Mouse (Mus musculus): ENCODE data around the gene Zfp706. TPM values are rescaled to one million over a fixed set of nuclear protein-coding genes. Genes with fewer than 3 reads are reported as not detected.
"Not testable (repeated sequence)": the region's sequence is repeated elsewhere in the genome, so short reads cannot be mapped to it uniquely, and the experiment has no call there.

Zfp706 gene
- polyA plus RNA-seq, 1 experiment from 2014 or later, result 460 TPM

- Histone ChIP-seq H3K4me3 (peak overlapping the region; percentile 86), H3K4me1 (replicated peaks) (peaks cover 35% of the 10 kb centered on the region), H3K27ac (peak overlapping the region; percentile 99), H3K9me3 (no peaks in the 10 kb centered on the region), H3K27me3 (ENCODE audit: insufficient read depth, poor library complexity, severe bottlenecking) (no peaks in the 10 kb centered on the region), H3K36me3 (peaks cover 42% of the 10 kb centered on the region)
- WGBS, result 44% methylated on average over 7 of the region's 7 CpGs
- no peak for DNase-seq (ENCODE audit: low spot score)
These were observed 1.6 kb downstream of the Zfp706 start for GRCm38 (mm10) chr15:37005793-37006474.

- no peak overlapping the region for H3K27ac ChIP-seq
- no peak for DNase-seq (ENCODE audit: low spot score)
- H3K4me3 ChIP-seq, result peak overlapping the region; percentile 86; the same call in 1 of the 2 replicates
- no peaks in the 10 kb centered on the region for H3K27me3 ChIP-seq (ENCODE audit: insufficient read depth, poor library complexity, severe bottlenecking)
- WGBS, result 81% methylated on average over 5 of the region's 5 CpGs
- peaks cover 35% of the 10 kb centered on the region for H3K4me1 ChIP-seq (replicated peaks)
- H3K36me3 ChIP-seq, result peaks cover 53% of the 10 kb centered on the region
- no peaks in the 10 kb centered on the region for H3K9me3 ChIP-seq
These were observed 2.7 kb downstream of the Zfp706 start for GRCm38 (mm10) chr15:37004858-37005257.

GRCm38 (mm10) chr15:37002276-37002675 is 5.3 kb downstream of the Zfp706 start:
- peaks cover 10% of the 10 kb centered on the region for H3K9me3 ChIP-seq
- peaks cover 78% of the 10 kb centered on the region for H3K36me3 ChIP-seq
- H3K4me1 ChIP-seq (replicated peaks), result peaks cover 19% of the 10 kb centered on the region
- no peaks in the 10 kb centered on the region for H3K27me3 ChIP-seq (ENCODE audit: insufficient read depth, poor library complexity, severe bottlenecking)
- H3K27ac ChIP-seq, result no peak overlapping the region
- WGBS, result 93% methylated on average over 7 of the region's 7 CpGs
- H3K4me3 ChIP-seq, result no peak overlapping the region
- DNase-seq (ENCODE audit: low spot score), result no peak

- WGBS, result 95% methylated on average over 7 of the region's 7 CpGs
- Histone ChIP-seq H3K36me3 (peaks cover 85% of the 10 kb centered on the region), H3K9me3 (peaks cover 11% of the 10 kb centered on the region)
- not testable (repeated sequence) for H3K27me3 ChIP-seq (ENCODE audit: insufficient read depth, poor library complexity, severe bottlenecking); H3K27ac ChIP-seq; H3K4me3 ChIP-seq; DNase-seq (ENCODE audit: low spot score); H3K4me1 ChIP-seq (replicated peaks)
These were observed 8.0 kb downstream of the Zfp706 start for GRCm38 (mm10) chr15:36999602-37000001.

GRCm38 (mm10) chr15:36995166-36995565 is 12.4 kb downstream of the Zfp706 start:
- Histone ChIP-seq H3K9me3 (peaks cover 11% of the 10 kb centered on the region), H3K4me3 (no peak overlapping the region), H3K36me3 (peaks cover 53% of the 10 kb centered on the region), H3K4me1 (replicated peaks) (peaks cover 42% of the 10 kb centered on the region), H3K27ac (no peak overlapping the region), H3K27me3 (ENCODE audit: insufficient read depth, poor library complexity, severe bottlenecking) (no peaks in the 10 kb centered on the region)
- WGBS, result 93% methylated on average over 4 of the region's 4 CpGs
- no peak for DNase-seq (ENCODE audit: low spot score)

GRCm38 (mm10) chr15:36994665-36995064 is 12.9 kb downstream of the Zfp706 start:
- Histone ChIP-seq H3K27ac (no peak overlapping the region), H3K36me3 (peaks cover 48% of the 10 kb centered on the region), H3K27me3 (ENCODE audit: insufficient read depth, poor library complexity, severe bottlenecking) (no peaks in the 10 kb centered on the region), H3K4me1 (replicated peaks) (peaks cover 47% of the 10 kb centered on the region), H3K4me3 (no peak overlapping the region), H3K9me3 (peaks cover 11% of the 10 kb centered on the region)
- DNase-seq (ENCODE audit: low spot score), result no peak
- 68% methylated on average over 1 of the region's 1 CpGs for WGBS

- Histone ChIP-seq H3K9me3 (peaks cover 11% of the 10 kb centered on the region), H3K4me3 (no peak overlapping the region), H3K4me1 (replicated peaks) (peaks cover 53% of the 10 kb centered on the region), H3K36me3 (peaks cover 37% of the 10 kb centered on the region), H3K27ac (no peak overlapping the region), H3K27me3 (ENCODE audit: insufficient read depth, poor library complexity, severe bottlenecking) (no peaks in the 10 kb centered on the region)
- 68% methylated on average over 8 of the region's 8 CpGs for WGBS
- DNase-seq (ENCODE audit: low spot score), result no peak
These were observed 14.0 kb downstream of the Zfp706 start for GRCm38 (mm10) chr15:36993435-36994178.

GRCm38 (mm10) chr15:36991353-36991752 is 16.2 kb downstream of the Zfp706 start:
- Histone ChIP-seq H3K27ac (peak overlapping the region; percentile 45), H3K4me3 (no peak overlapping the region), H3K36me3 (peaks cover 19% of the 10 kb centered on the region), H3K9me3 (no peaks in the 10 kb centered on the region), H3K27me3 (ENCODE audit: insufficient read depth, poor library complexity, severe bottlenecking) (no peaks in the 10 kb centered on the region), H3K4me1 (replicated peaks) (peaks cover 61% of the 10 kb centered on the region)
- 56% methylated on average over 6 of the region's 6 CpGs for WGBS
- no peak for DNase-seq (ENCODE audit: low spot score)

- DNase-seq (ENCODE audit: low spot score), result no peak
- 82% methylated on average over 11 of the region's 11 CpGs for WGBS
- Histone ChIP-seq H3K4me1 (replicated peaks) (peaks cover 61% of the 10 kb centered on the region), H3K27ac (no peak overlapping the region), H3K4me3 (no peak overlapping the region), H3K27me3 (ENCODE audit: insufficient read depth, poor library complexity, severe bottlenecking) (no peaks in the 10 kb centered on the region), H3K9me3 (no peaks in the 10 kb centered on the region), H3K36me3 (peaks cover 13% of the 10 kb centered on the region; the same call in 1 of the 2 replicates)
These were observed 17.7 kb downstream of the Zfp706 start for GRCm38 (mm10) chr15:36989922-36990321.

- WGBS, result 94% methylated on average over 2 of the region's 2 CpGs
- Histone ChIP-seq H3K36me3 (peaks cover 12% of the 10 kb centered on the region; the same call in 1 of the 2 replicates), H3K27me3 (ENCODE audit: insufficient read depth, poor library complexity, severe bottlenecking) (no peaks in the 10 kb centered on the region), H3K27ac (no peak overlapping the region), H3K4me1 (replicated peaks) (peaks cover 58% of the 10 kb centered on the region), H3K9me3 (no peaks in the 10 kb centered on the region), H3K4me3 (no peak overlapping the region)
- no peak for DNase-seq (ENCODE audit: low spot score)
These were observed 18.9 kb downstream of the Zfp706 start for GRCm38 (mm10) chr15:36988718-36989115.

GRCm38 (mm10) chr15:36987976-36988717 is 19.4 kb downstream of the Zfp706 start:
- Histone ChIP-seq H3K36me3 (peaks cover 11% of the 10 kb centered on the region; the same call in 1 of the 2 replicates), H3K27me3 (ENCODE audit: insufficient read depth, poor library complexity, severe bottlenecking) (no peaks in the 10 kb centered on the region), H3K27ac (no peak overlapping the region), H3K4me3 (no peak overlapping the region), H3K9me3 (no peaks in the 10 kb centered on the region), H3K4me1 (replicated peaks) (peaks cover 58% of the 10 kb centered on the region)
- DNase-seq (ENCODE audit: low spot score), result no peak
- WGBS, result 89% methylated on average over 13 of the region's 13 CpGs

GRCm38 (mm10) chr15:36987211-36987877 is 20.2 kb downstream of the Zfp706 start:
- Histone ChIP-seq H3K9me3 (no peaks in the 10 kb centered on the region), H3K27ac (peak overlapping the region; percentile 69), H3K27me3 (ENCODE audit: insufficient read depth, poor library complexity, severe bottlenecking) (no peaks in the 10 kb centered on the region), H3K4me1 (replicated peaks) (peaks cover 53% of the 10 kb centered on the region), H3K4me3 (no peak overlapping the region), H3K36me3 (0 out of 2 replicates have a peak, but pooled peaks cover 3% of the 10 kb centered on the region)
- no peak for DNase-seq (ENCODE audit: low spot score)
- WGBS, result 71% methylated on average over 6 of the region's 6 CpGs

Measured in hindbrain, embryonic 10.5 days (tissue).